Mouse (Mus musculus) thymus, postnatal 10 days (tissue): ENCODE results near the gene Tcp11.

ENCODE experiments used
- DNase-seq, 2 experiments: peaks; one replicate each; pipeline ENCODE4 v3.0.0; 2021; ENCODE audit warnings: low spot score in 2 of 2

Gene Tcp11

DNA sequence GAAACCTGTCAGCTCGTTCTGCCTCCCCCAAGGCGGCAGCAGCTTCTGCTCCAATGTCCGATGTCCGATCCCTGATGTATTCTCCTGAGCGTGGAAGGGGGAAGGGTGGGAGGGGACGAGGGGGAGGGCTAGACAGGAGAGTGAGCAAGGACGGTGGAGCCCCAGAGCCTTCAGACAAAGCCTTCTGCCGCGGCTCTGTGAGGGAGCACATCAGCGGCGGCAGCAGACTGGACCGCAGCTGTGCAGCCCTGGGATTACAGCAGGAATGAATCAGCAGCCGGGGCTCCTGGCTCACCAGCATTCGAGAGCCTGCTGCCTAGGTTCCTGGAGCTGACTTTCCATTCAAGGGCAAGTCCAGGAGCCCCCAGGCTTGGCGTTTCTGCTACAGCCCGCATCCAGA is 39.8 kb downstream of the Tcp11 start:
- DNase-seq: no peak

DNA sequence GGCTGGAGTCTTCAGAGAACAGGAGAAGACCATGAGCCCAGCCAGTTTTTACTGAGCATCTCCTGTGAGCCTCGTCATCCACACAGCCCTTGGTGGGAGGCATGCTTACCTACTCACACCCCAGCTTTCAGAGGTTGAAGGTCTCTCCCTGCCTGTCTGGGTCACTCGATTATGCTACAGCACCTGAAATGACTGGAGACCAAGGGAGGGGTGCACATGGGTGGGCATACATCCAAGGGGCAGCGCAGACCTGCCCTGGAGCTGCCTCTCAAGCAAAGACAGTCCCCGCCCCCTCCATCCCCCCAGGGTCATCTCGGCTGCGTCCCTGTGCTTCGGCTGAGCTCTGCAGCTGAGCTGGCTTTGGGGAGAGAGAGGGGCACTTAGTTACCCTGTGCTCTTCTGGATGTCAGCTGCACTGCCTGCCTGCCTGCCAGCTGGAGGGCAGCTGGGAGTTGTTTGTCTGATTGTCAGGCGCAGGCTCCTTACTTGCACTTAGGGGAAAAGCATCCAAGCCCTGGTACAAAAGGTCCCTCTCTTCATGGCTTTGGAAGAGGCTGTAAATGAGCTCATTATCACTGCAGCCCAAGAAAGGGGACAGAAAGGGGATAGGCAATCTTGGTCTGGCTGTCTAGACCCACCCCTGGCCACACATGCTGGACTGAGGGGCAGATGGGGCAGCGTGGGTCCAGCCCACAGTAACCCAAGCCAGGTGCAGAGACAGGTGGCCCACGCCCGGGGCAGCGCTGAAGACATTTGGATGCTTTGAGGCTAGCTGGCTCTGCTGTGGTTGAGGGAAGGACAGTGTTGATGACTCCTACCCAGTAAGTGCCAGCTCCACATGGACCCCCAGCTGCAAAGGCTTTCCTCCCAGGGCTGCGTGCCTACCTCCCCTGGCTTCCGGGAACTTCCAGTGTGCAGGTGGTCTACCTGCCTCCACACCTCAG is 43.4 kb downstream of the Tcp11 start:
- DNase-seq: no peak

DNA sequence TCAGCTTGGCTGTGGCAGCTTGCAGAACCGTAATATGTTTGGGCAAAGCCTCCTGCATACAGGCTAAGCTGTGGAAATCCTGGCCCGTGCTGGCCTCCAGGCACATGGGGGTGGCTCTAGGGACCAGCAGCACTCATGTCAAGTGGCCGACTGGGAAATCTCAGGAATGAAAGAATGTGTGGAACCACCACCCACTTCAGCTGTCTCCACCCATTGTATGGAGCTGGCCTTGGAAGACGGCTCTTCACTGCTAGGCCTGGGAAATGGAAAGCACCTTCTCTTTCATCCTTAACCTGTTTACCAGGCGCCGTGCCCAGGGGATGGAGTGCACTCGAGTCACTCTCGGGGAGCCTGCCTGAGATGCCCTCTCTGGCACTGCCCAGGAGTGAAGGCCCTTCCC is 45.5 kb downstream of the Tcp11 start:
- DNase-seq: no peak

DNA sequence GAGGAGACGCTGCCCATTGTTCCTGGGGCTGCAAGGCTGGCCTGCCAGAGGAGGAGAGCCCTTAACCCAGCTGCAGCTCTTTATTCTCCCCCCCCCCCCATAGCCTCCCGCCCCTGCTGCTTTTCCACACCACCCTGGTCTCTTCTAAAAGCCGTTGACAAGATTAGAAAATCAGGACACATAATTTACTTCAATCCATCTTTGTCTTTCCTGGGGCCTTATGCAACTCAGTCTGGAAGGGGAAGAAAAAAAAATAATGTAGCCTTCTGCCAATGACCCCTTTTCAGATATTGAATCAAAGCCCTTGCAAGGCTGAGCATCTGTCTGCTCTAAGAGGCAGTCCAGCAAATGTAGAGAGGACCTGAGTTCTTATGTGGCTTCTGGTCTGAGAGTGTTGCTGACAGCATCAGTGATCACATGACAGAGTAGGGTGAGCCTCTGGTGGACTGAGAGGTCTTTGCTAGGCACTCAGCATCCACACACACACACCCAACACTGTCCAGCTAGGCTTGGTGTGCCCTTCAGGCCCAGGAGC is 47.3 kb downstream of the Tcp11 start:
- no peak for DNase-seq

DNA sequence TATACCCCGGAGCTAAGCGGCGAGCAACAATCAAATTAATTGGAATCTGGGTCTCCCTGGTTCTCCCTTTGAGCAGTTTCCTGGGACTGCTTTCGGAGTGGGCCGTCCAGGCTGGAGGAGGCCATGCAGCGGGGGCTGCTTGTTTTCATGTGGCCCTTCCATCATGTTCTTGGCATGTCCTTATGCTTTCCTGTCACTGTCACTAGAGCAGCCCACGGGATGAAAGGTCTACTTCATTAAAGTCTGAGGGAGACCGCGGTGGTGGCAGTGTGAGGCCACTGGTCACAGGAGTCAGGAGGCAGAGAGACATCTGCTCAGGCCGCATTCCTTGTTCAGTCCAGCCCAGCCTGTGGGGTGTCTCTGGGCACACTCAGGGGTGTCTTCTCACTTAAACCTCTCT is 48.2 kb downstream of the Tcp11 start:
- no peak for DNase-seq

DNA sequence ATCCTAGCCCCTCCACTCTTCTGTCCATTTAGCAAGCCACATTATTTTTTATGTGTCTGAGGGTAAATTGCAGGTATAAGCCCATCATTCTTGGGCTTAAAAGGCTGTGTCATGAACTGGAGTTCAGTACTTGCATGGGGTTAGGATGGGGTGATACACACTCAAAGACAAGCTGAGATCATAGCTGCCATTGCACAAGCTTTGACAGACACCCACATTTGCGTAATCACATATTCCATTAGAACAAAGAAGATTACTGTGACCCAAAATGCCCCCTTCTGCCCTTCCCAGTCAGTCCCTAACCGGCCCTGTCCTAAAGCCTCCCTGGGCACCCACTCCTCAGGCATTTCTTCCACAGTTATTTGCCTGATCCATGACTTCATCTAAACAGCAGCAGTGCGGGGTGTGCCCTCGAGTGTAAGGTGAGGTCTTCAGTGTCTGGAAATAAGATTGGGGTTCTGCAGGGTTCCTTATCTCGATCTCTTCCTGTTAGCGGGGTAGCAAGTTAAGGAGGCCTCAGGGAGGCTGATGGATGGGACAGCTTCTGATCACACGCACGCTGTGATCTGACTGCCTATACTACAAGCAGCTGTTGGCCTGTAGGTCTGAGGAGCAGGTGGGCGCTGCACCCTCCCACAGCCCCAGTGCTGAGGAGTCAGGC is 49.0 kb downstream of the Tcp11 start:
- DNase-seq: no peak

DNA sequence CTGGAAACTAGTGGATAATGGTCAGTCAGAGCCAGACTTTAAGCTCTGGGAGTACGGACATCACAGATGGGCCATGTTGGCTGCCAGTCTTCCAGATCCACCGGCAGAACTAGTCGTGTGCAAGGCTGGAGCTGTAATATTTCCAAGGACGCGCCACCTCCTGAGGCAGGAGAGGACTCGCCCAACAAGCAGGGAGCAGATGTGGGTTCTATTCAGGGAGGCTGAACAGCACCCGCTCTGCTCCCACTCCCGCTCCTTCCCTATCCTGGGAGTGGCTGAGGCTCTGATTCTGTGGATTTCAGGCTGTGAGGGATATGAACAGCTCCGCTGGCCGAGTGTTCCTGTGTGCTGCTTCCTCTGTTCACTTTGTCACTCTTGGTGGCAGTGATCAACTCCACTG is 50.0 kb downstream of the Tcp11 start:
- DNase-seq: no peak

DNA sequence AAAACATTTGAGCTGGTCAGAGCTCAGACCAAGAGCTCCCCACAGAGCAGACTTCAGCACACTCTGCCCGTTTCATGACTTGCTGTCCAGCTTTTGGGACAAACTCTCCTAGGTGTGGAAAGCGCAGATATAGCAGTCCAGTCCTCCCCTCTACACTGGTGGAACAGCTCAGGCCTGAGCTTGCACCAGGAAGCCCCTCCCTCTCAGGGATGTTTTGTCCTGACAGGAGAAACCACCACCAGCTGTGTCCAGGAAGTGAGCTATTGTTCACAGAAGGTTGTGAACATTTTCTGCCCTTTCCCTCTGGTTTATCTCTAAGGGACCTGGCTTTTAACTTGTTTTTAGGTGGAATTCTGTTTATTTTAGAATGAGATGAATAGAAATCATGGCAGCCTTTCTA is 51.1 kb downstream of the Tcp11 start:
- no peak for DNase-seq

DNA sequence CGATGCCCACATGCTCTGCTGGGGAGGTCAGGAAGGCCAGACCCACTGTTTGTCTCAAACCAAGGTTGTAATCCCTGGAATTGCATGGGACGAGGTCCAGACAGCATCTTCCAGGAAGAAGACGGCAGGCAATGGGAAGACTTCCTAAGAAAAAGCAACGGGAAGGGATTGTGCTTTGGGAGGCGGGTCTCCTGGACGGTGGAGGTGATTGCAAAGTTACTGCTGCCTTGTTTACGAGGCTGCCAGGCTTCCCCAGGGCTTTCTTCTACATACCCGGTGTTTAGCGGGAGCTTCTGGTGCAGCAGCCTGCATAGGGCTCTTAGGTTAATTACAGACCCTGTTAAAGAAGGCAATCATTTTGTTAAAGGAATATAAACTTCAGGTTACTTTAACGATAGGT is 52.2 kb downstream of the Tcp11 start:
- no peak for DNase-seq

DNA sequence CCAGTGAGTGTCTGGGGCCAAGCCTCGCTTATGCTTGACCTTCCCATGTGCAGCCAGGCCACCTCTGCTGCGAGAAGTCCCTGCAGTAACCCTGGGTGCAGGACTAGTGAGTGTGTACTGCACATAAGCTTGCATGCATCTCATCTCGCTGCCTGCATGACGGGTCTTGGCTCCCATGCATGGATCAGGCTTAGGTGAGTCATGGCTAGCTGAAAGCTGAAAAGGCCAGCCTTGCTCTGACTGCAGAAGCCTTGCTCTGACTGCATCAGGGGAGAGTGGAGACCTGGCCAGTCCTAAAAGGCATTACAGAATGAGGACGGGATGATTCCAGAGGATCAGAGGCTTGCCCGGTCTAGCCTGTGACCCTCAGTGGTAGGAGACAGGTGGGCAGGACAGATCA is 53.2 kb downstream of the Tcp11 start:
- no peak for DNase-seq

DNA sequence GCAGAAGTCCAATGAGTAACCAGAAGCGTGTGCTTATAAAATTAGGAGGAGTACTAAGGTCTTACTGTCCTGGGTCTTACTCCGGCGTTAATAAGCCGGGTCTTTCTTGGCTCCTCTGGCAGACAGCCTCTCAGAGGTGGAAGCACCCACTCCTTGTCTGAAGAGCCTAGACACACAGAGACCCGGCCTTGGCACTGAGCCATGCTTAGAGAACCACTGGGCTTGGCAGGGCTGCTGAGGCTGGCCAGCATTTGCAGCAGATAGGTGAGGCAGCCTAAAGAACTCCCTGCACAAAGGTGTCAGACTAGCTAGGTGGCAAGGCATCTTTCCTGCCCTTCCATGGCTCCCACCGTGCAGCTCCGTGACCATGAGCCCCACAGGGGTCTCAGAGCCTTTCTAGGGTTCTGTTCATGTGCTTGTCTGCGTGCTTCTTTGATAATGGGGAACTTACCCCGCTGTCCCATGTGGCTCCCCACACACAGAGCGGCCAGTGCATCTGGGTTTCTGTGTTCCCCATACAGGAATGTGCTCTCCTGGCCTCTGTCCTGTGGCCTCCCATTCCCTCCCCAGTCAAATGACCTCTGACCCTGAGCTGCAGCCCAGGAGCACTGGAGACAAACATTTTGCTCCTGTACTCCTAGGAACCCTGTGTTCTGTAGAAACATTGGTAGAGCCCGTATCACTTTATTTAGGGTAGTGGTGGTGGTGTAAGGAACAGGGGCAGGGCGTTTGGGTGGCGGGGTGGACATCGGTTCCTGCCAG is 54.1 kb downstream of the Tcp11 start:
- no peak for DNase-seq

DNA sequence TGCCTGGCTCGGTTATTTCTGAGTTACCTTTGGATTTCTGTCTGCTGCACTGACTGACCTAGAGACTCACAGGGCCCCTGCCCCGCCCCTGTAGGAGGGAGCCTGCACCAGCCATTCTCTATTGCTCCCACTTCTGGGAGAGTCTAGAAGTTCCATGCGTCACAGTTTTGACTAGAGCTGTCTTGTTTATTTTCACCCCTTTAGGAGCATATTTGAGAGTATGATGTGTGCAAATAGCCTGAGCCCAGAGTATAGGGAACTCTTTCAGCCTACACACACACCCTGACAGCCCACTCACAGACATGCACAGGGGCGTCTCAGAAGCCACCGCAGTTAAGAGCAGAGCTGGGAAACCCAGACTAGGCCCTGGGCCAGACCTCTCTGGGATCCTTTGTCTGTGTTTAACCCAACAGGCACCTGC is 54.9 kb downstream of the Tcp11 start:
- no peak for DNase-seq

DNA sequence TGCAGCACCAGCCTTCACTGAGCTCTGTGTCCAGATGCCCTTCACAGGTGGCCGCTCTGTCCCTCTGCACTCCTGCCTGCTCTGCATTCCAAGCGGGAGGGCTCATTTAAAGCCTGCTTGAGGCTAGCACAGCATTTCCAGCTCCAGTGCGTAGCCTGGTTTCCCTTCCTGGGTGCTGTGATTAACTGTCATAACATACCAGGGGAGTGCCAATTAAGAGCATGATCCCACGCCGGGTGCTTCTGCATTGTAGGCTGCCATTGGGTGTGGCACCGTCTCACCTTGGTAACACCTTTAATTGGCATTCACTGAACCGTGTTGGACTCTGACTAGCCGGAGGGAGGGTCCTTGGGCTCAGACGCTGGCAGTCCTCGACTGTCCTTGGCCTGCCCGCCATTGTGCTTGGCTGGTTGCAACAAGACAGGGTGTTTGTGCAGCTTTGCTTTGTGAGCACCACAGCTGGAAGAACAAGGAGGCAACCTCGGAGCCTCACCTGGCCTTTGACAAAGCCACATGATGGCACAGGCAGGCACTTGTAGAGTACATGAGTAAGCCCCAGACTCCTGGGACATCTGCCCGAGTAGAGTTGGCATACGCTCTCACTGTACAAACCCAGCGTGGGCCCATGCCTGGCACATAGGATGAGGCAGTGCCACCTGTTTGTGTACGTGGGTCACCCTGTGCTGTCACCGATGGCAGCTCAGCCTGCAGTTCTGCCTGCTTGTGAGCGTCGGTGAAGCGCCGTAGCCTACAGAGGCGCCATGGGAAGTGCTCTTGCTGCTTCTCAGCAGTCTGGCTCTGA is 57.4 kb downstream of the Tcp11 start:
- DNase-seq: no peak

DNA sequence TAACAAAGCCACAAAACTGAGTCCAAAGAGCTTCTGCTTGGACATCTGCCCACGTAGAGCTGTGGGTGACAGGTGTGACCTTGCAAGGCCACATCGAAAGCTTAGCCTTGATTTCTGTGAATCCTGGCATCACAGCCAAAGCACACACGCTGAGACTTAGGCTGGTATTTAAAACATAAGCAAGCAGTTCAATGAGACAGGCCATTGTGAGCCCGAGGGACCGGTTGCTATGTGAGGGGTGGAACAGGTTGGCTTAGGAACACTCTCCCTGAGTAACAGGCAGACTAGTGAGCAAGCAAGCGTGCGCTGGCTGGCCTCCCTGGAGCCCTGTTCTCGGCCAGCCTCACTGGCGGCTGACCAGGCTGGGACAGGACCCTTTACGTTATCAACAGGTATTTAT is 58.5 kb downstream of the Tcp11 start:
- DNase-seq: no peak

DNA sequence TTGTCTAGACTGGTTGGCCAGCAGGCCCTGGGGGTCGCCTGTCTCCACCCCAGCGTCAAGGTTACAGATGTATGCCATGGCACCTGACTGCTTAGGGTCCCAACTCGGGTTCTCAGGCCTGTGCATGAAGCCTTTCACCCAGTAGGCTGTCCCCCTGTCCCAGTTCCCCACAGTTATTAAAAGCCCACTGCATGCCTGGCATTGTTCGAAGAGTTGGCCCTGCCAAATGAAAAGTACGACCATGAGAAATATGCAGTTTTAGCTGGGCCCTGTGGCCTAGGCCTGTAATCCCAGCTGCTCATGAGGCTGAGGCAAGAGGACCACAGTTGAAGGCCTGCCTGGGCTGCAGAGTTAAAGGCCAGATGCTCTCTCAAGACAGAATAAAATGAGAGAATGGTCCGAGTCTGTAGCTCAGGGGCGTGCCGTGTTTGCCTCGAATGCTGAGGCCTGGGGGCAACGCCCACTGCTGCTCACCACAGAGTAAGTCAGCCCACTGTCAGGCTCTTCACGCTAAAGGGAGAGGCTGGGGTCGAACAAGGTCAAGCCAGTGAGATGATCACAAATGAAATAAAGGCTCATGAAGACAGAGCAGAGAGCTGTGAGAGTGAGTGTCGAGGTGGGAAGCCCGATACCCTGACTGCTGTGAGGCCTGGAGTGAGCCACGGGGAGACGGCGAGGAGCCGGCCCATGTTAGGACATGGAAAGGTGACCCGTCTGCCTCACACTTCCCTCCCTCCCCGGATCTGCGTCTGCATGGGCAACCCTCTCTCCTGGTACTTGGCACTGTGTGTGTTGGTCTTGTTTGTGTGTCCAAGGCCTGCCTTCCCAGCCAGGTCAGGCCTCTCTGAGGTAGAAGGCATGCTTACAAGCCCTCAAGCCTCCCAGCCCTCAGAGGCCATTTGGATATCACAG is 60.4 kb downstream of the Tcp11 start:
- no peak for DNase-seq

DNA sequence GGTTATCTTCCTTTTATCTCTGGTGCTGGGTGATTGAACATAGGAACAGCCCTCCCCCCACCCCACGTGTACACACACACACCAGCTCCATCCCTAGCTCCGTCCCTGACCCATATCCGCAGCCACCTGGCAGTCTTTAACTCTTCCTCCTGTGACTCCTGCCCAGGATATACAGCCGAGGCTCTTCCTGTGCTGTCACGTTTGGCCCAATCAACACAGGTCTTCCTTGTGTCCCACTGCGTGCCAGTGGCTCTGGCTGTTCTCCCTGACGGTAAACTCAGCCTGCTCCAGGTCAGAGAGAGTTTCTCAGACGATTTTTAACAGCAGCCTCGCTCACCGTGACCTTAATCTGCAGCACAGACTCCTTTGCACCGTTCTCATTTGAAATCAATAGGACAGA is 61.7 kb downstream of the Tcp11 start:
- DNase-seq: no peak

DNA sequence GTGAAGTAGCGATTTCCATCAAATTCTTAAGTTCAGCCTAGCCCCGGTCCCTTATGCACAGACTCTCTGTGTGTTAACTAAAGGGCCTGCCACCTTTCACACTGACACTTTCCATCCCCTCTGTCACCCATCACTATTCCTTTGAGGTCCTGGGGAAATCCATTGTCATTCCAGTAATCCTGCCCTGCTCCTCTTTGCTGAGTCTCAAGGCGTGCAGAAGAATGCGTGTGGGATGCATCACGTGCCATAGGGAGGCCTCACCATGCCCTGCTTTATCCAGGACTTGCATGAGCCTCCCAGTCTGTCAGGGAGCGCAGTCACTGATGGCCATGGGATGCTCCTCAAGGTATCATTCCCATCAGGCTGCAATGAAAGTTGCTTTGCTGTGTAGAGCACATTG is 62.1 kb downstream of the Tcp11 start:
- no peak for DNase-seq
